Mouse (Mus musculus) C2C12 (cell line): ENCODE data around the gene Wwc2.

Source experiments
- CTCF ChIP-seq: IDR thresholded peaks from one replicate; pipeline ENCODE4 v1.5.1; 2011; ENCODE audit not compliant: control insufficient read depth, insufficient read depth, insufficient read length
- MAX ChIP-seq: IDR thresholded peaks from one replicate; pipeline ENCODE4 v1.6.1; 2011; ENCODE audit warnings: mild to moderate bottlenecking, control low read depth
- USF1 ChIP-seq: IDR thresholded peaks from one replicate; pipeline ENCODE4 v1.6.1; 2011; ENCODE audit warnings: low read depth, mild to moderate bottlenecking, control low read depth, moderate library complexity

DNA sequence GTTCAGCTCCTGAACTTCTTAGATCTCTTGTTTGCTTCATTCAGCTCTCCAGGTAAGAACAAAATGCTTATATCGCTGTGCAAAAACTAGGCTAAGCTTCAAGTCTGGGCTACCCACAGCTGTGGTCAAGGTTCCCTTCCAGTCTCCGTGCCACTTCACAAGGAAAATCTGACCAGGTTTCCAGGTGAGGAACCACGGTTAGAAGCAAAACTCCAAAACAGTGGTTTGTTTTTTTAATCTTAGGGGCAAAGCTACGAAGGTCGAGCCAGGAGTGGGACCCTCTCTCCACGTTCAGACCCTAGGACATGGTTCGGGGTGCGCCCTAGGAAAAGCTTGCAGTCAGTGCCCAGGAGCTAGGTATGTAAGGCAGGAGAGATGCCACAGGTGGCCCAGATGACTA lies 1.5 kb downstream of the Wwc2 start:
- TF ChIP-seq CTCF: no peak
- TF ChIP-seq MAX: no peak
- no peak for TF ChIP-seq USF1
